Mouse (Mus musculus) 3T3-L1 (cell line): ENCODE measurements around the gene Nhlrc4.
A peak's percentile ranks its signal among the peaks of the same experiment; 100 is the strongest.

Experiments
- DNase-seq: peaks from one replicate; pipeline ENCODE4 v3.0.0-alpha.2; 2015; ENCODE audit warnings: low read depth, low spot score

Gene Nhlrc4

GRCm38 (mm10) chr17:25958771-25959494 lies 14.2 kb upstream of the Nhlrc4 start:
- no peak for DNase-seq

DNA sequence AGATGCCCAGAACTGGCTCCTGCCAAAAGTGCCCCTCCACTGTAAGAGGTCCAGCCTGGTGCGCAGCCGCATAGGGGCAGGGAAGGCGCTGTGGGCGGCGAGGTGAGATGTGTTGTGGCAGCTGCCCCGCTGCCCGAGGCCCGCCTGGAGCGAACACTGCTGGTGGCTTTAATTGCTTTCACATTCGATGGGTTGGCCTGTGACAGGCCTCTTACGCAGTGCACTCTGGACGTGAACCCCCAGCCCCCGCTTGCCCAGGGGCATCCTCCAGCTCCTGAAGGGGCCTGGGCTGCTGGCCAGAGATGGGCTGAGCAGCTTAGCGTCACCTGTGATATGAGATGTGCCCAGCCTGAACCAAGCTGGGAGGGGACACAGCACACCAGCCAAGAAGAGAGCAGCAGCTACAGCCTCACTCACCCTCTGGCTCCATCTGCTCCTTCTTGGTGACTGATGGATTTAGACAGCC lies 12.9 kb upstream of the Nhlrc4 start:
- DNase-seq, result no peak

GRCm38 (mm10) chr17:25956631-25957030 lies 11.9 kb upstream of the Nhlrc4 start:
- no peak for DNase-seq

DNA sequence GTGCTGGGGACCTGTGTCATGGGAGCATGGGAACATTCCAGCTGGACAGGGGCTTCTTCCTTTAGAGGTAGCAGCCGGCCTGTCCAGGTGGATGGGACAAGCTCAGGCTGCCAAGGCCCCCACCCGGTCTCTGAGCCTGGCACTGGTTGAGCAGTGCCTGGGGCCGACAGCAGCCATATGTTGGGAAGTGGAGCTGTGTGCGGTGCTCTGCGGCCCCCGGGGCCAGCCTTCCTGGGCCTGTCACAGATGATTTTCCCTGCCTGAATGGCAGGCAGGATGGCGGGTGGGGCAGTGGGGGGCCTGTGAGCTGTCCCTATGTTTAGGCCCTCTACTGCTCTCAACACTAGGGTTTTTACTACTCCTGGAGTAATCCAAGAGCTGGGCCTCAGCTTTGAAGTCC lies 11.4 kb upstream of the Nhlrc4 start:
- no peak for DNase-seq

DNA sequence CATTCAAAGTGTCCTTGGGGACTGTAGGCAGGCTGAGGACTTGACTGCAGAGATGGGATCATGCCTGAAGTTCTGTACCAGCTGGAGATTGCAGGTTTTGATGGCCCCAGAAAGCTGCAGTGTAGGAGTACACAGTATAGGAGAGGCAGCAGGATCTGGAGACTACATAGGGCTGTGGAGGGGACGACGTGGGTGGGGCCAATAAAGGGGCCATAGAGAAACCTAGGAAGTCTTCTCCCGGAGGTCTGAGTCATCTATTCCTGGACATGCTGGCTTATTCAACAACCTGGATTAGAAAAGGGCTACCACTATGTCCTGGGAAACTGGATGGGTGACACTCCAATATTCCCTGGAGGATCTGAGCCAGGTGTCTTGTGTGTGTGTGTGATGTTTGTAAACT lies 11.0 kb upstream of the Nhlrc4 start:
- DNase-seq, result no peak

DNA sequence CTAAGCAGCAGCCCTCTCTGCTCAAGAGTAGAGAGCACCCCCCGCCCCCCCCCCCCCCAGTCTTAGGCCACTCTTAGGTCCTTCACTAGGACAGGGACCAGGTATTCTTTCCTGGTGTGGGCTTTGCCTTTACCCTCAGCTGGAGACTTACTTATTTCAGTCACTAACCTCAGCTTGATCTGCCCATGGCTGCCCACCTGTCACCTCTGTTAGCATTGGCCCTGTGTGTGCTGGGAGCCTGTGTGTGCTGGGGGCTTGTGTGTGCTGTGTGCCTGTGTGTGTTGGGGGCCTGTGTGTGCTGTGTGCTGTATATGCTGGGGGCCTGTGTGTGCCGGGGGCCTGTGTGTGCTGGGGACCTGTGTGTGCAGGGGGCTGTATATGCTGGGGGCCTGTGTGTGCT lies 9.9 kb upstream of the Nhlrc4 start:
- DNase-seq, result no peak

DNA sequence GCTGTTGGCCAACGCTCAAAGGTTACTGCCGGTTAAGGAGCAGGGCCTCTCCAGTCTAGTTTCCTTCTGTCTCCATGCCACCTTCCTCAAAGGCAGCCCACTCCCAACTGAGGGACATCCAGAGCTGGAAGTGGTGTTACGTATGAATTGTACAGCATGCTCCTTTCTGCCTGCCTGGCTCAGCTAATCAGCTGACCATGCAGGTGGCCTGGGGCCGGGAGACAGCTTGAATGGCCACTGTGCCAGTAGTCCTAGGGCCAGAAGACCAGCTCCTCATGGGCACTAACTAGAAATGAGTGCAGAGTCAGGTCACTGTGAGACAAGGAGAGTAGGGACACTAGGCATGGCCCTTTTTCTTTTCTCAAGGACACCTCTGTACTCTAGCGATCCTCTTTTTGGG lies 8.4 kb upstream of the Nhlrc4 start:
- no peak for DNase-seq

- DNase-seq, result no peak
Measured at GRCm38 (mm10) chr17:25951803-25952623, 7.3 kb upstream of the Nhlrc4 start, which contains the start of gene A930017K11Rik. Gene A930017K11Rik (minus strand): TSS chr17:25952565.

GRCm38 (mm10) chr17:25951225-25951802 lies 6.6 kb upstream of the Nhlrc4 start:
- DNase-seq, result no peak

DNA sequence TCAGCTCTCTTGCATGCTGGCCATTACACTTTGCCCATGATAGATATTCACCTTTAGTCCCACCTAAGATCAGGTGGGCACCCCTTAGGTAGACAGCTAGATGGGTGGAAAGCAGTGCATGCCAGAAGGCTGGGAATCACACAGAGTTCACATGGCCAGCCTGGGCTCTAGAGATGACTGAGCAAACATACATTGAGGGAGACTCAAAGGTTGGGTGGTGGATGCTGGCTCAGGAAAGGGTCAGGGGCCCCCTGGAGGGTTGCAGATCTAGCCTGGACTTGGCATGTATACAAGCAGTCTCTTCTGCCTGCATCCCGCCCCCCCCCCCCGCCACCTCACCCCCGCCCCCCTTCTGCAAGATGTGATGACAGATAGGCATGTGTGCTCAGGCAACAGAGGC lies 5.9 kb upstream of the Nhlrc4 start:
- no peak for DNase-seq

DNA sequence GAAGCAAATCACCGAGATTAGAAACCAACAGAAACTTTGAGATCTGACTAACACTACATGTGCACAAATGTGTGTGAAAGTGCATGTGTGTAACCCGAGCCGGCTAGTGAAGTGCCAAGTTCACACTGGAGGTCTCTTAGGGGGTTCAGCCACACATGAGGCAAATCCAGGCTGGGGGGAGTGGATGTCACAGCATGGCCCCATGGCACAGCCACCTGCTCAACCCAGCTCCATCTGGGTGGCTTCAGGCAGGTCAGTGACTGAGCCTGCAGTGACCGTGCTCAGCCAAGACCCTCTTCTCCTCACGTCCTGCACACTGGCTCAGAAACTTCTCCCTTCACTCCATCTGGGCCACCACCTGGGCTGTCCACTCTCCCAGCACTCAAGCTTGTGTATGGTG lies 5.2 kb upstream of the Nhlrc4 start:
- no peak for DNase-seq

DNA sequence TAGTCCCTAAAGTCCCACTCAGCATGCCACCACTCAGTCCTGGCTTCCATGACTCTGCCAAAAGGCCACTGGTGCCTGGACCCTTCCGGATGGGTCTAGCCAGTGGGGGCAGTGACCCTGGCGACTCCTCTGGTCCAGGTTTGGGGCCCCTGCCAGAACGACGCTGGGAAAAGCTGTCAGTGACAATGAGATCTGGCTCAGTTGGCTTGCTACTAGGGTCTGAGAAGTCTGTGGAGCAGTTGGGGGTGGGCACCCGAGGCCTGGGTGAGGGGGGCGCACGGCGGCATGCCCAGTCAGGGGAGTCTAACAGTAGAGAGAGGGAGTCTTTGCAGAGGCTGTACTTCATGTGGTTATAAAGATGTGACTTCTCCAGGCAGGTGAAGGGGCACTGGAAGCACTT lies 3.3 kb upstream of the Nhlrc4 start:
- no peak for DNase-seq

GRCm38 (mm10) chr17:25947576-25947975 lies 2.8 kb upstream of the Nhlrc4 start:
- DNase-seq, result no peak

- DNase-seq, result no peak
Measured at GRCm38 (mm10) chr17:25946891-25947290, 2.1 kb upstream of the Nhlrc4 start.

DNA sequence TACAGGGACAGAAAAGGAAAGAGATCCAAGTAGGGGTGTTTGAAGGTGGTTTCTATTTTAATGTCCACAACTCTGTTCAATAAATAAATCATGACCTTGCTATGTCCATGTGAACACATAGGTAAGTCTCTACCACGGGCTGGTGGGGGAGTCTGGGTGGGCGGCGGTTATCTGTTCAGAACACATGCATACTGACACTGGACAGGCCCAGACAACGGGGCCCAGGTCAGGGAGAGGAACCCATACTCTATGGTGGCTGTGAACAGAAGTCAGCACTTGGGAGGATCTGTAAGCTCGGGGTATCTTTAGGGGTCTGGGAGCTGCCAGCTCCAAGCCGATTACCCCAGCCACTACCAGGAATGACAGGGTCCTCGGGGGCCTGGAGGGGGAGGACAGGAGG lies 1.6 kb upstream of the Nhlrc4 start:
- no peak for DNase-seq

- DNase-seq, result no peak
Measured at GRCm38 (mm10) chr17:25945517-25946155, 875 bp upstream of the Nhlrc4 start.

- no peak for DNase-seq
Measured at GRCm38 (mm10) chr17:25943769-25944168, 992 bp downstream of the Nhlrc4 start.

DNA sequence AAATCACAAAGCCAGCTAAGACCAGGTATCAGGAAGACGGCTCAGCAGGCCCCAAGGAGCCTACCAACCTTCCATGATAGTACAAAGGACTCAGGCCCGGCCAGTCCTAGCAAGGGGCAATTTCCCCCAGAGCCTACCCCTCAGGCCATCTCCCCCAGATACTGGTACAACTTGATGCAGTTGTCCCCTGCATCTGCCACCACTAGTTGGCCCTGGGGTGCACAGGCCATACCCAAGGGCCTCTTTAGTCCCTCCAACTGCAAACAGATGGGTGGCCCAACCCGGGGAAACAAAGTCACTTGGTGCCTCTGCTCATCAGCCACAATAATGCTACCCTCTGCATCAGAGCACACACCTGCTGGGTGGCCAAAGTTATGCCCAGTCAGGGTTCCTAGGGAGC lies 1.5 kb downstream of the Nhlrc4 start:
- DNase-seq, result no peak

- no peak for DNase-seq
Measured at GRCm38 (mm10) chr17:25942597-25943151, 2.1 kb downstream of the Nhlrc4 start.

GRCm38 (mm10) chr17:25941511-25942241 lies 3.1 kb downstream of the Nhlrc4 start:
- peak; percentile 71 for DNase-seq

- no peak for DNase-seq
Measured at GRCm38 (mm10) chr17:25934526-25934925, 10.2 kb downstream of the Nhlrc4 start.
